Mouse (Mus musculus) embryonic facial prominence, embryonic 15.5 days (tissue): ENCODE measurements around the gene Adssl1. TPM values are rescaled to one million over a fixed set of nuclear protein-coding genes. Genes with fewer than 3 reads are reported as not detected.

Experiments used
- ATAC-seq: fragments of 200-750 bp; cut with Nextera tagmentation; 2 replicates; pipeline ENCODE4 v1.8.0; 2017; ENCODE audit warnings: low read depth, moderate TSS enrichment; ENCODE audit not compliant: insufficient number of reproducible peaks, low FRiP score, low TSS enrichment
- H3K27ac ChIP-seq: fragments of 300-500 bp; sonication (generic); replicated peaks from 2 replicates; pipeline ENCODE4 v1.5.1; 2015; ENCODE audit warnings: mild to moderate bottlenecking, inconsistent platforms
- H3K27me3 ChIP-seq: fragments of 300-500 bp; sonication (generic); 2 replicates; pipeline ENCODE4 v1.6.1; 2015; ENCODE audit warnings: inconsistent platforms
- H3K36me3 ChIP-seq: fragments of 300-500 bp; sonication (generic); 2 replicates; pipeline ENCODE4 v1.6.1; 2015; ENCODE audit warnings: mild to moderate bottlenecking, inconsistent platforms
- H3K4me1 ChIP-seq: fragments of 300-500 bp; sonication (generic); 2 replicates; pipeline ENCODE4 v1.6.1; 2015; ENCODE audit warnings: inconsistent platforms
- H3K4me2 ChIP-seq: fragments of 300-500 bp; sonication (generic); replicated peaks from 2 replicates; pipeline ENCODE4 v1.6.1; 2015; ENCODE audit warnings: mild to moderate bottlenecking, inconsistent platforms
- H3K4me3 ChIP-seq: fragments of 300-500 bp; sonication (generic); replicated peaks from 2 replicates; pipeline ENCODE4 v1.5.1; 2015; ENCODE audit warnings: mild to moderate bottlenecking, inconsistent platforms
- H3K9ac ChIP-seq: fragments of 300-500 bp; sonication (generic); 2 replicates; pipeline ENCODE4 v1.6.1; 2015; ENCODE audit warnings: inconsistent platforms
- H3K9me3 ChIP-seq: fragments of 300-500 bp; sonication (generic); replicated peaks from 2 replicates; pipeline ENCODE4 v1.6.1; 2016; ENCODE audit warnings: inconsistent platforms
- WGBS: fragments of 180-500 bp; shearing (Covaris S2); methylation state at CpG from one replicate; pipeline ENCODE4 v1.1.7; 2015; 5-methylcytosine and 5-hydroxymethylcytosine counted together
- polyA plus RNA-seq: library from polyadenylated mRNA; unstranded; fragments of >200 nt; fragmentation: Nextera tagmentation; extraction: Ambion mirVana; gene quantifications from 2 replicates; pipeline ENCODE4 v1.2.1, GENCODE M21; 2015

Gene Adssl1
- polyA plus RNA-seq, 1 experiment from 2014 or later = 12.4 TPM

GRCm38 (mm10) chr12:112628197-112628596, 8.4 kb downstream of the Adssl1 start:
- H3K9ac ChIP-seq = no peak overlapping the region
- H3K27me3 ChIP-seq = no peaks in the 10 kb centered on the region
- H3K4me2 ChIP-seq = no peak overlapping the region
- no peak for ATAC-seq
- H3K4me3 ChIP-seq = no peak overlapping the region
- 76% methylated on average over 6 of the region's 6 CpGs for WGBS
- peaks cover 23% of the 10 kb centered on the region for H3K4me1 ChIP-seq
- no peaks in the 10 kb centered on the region for H3K36me3 ChIP-seq
- H3K27ac ChIP-seq = no peak overlapping the region
- H3K9me3 ChIP-seq = no peaks in the 10 kb centered on the region

- ATAC-seq = peak; percentile 36
- H3K27ac ChIP-seq = 0 out of 2 replicates have a peak overlapping the region, but pooled peaks have one; percentile 39
- no peaks in the 10 kb centered on the region for H3K27me3 ChIP-seq
- WGBS = 31% methylated on average over 19 of the region's 19 CpGs
- H3K9ac ChIP-seq = no peak overlapping the region
- peak overlapping the region; percentile 55 for H3K4me2 ChIP-seq
- no peaks in the 10 kb centered on the region for H3K9me3 ChIP-seq
- H3K4me1 ChIP-seq = peaks cover 23% of the 10 kb centered on the region
- no peaks in the 10 kb centered on the region for H3K36me3 ChIP-seq
- H3K4me3 ChIP-seq = peak overlapping the region; percentile 32
Measured at GRCm38 (mm10) chr12:112628928-112629721, 9.3 kb downstream of the Adssl1 start.

GRCm38 (mm10) chr12:112630029-112630428, 10.2 kb downstream of the Adssl1 start:
- no peak for ATAC-seq
- Histone ChIP-seq H3K27me3 (no peaks in the 10 kb centered on the region), H3K4me3 (no peak overlapping the region), H3K9ac (no peak overlapping the region), H3K27ac (no peak overlapping the region), H3K9me3 (no peaks in the 10 kb centered on the region), H3K4me1 (peaks cover 23% of the 10 kb centered on the region), H3K4me2 (no peak overlapping the region), H3K36me3 (no peaks in the 10 kb centered on the region)
- WGBS = 84% methylated on average over 12 of the region's 12 CpGs

GRCm38 (mm10) chr12:112630796-112631195, 11.0 kb downstream of the Adssl1 start:
- Histone ChIP-seq H3K27ac (no peak overlapping the region), H3K36me3 (no peaks in the 10 kb centered on the region), H3K4me3 (no peak overlapping the region), H3K9me3 (no peaks in the 10 kb centered on the region), H3K27me3 (no peaks in the 10 kb centered on the region), H3K9ac (no peak overlapping the region), H3K4me1 (peaks cover 23% of the 10 kb centered on the region), H3K4me2 (no peak overlapping the region)
- ATAC-seq = no peak
- 81% methylated on average over 5 of the region's 5 CpGs for WGBS

- WGBS = 39% methylated on average over 1 of the region's 1 CpGs
Measured at GRCm38 (mm10) chr12:112631472-112631871, 11.6 kb downstream of the Adssl1 start.

GRCm38 (mm10) chr12:112632084-112632777, 12.4 kb downstream of the Adssl1 start:
- WGBS = 80% methylated on average over 11 of the region's 11 CpGs
- H3K4me3 ChIP-seq = no peak overlapping the region

More at GRCm38 (mm10) chr12:112631472-112631871, 11.6 kb downstream of the Adssl1 start:
- no peak overlapping the region for H3K9ac ChIP-seq
- no peaks in the 10 kb centered on the region for H3K9me3 ChIP-seq
- no peaks in the 10 kb centered on the region for H3K36me3 ChIP-seq
- H3K27ac ChIP-seq = no peak overlapping the region
- no peaks in the 10 kb centered on the region for H3K27me3 ChIP-seq
- peaks cover 18% of the 10 kb centered on the region for H3K4me1 ChIP-seq
- ATAC-seq = no peak
- no peak overlapping the region for H3K4me2 ChIP-seq
- H3K4me3 ChIP-seq = no peak overlapping the region

GRCm38 (mm10) chr12:112632907-112633306, 13.1 kb downstream of the Adssl1 start:
- H3K4me3 ChIP-seq = no peak overlapping the region
- peaks cover 15% of the 10 kb centered on the region for H3K4me1 ChIP-seq
- H3K36me3 ChIP-seq = no peaks in the 10 kb centered on the region
- WGBS = 78% methylated on average over 5 of the region's 5 CpGs
- no peak for ATAC-seq
- H3K9ac ChIP-seq = no peak overlapping the region
- H3K4me2 ChIP-seq = no peak overlapping the region
- no peaks in the 10 kb centered on the region for H3K27me3 ChIP-seq
- no peak overlapping the region for H3K27ac ChIP-seq
- H3K9me3 ChIP-seq = no peaks in the 10 kb centered on the region

More at GRCm38 (mm10) chr12:112632084-112632777, 12.4 kb downstream of the Adssl1 start:
- Histone ChIP-seq H3K36me3 (no peaks in the 10 kb centered on the region), H3K9me3 (no peaks in the 10 kb centered on the region), H3K9ac (no peak overlapping the region), H3K4me2 (no peak overlapping the region), H3K4me1 (peaks cover 15% of the 10 kb centered on the region), H3K27ac (no peak overlapping the region), H3K27me3 (no peaks in the 10 kb centered on the region)
- no peak for ATAC-seq

- Histone ChIP-seq H3K9ac (no peak overlapping the region), H3K9me3 (no peaks in the 10 kb centered on the region), H3K4me3 (no peak overlapping the region), H3K4me2 (no peak overlapping the region), H3K36me3 (no peaks in the 10 kb centered on the region), H3K27me3 (no peaks in the 10 kb centered on the region), H3K4me1 (peaks cover 10% of the 10 kb centered on the region), H3K27ac (no peak overlapping the region)
- WGBS = 71% methylated on average over 9 of the region's 9 CpGs
- no peak for ATAC-seq
Measured at GRCm38 (mm10) chr12:112633686-112634085, 13.8 kb downstream of the Adssl1 start.

GRCm38 (mm10) chr12:112639526-112639925, 19.7 kb downstream of the Adssl1 start:
- Histone ChIP-seq H3K4me2 (no peak overlapping the region), H3K4me1 (no peaks in the 10 kb centered on the region), H3K27me3 (no peaks in the 10 kb centered on the region), H3K9me3 (no peaks in the 10 kb centered on the region), H3K4me3 (no peak overlapping the region), H3K36me3 (no peaks in the 10 kb centered on the region), H3K27ac (no peak overlapping the region), H3K9ac (no peak overlapping the region)
- no peak for ATAC-seq
- WGBS = 80% methylated on average over 10 of the region's 10 CpGs

- WGBS = 88% methylated on average over 6 of the region's 6 CpGs
- Histone ChIP-seq H3K4me3 (no peak overlapping the region), H3K4me1 (peaks cover 21% of the 10 kb centered on the region), H3K27ac (no peak overlapping the region), H3K9me3 (no peaks in the 10 kb centered on the region), H3K36me3 (peaks cover 10% of the 10 kb centered on the region), H3K9ac (no peak overlapping the region), H3K27me3 (no peaks in the 10 kb centered on the region), H3K4me2 (no peak overlapping the region)
- no peak for ATAC-seq
Measured at GRCm38 (mm10) chr12:112643126-112643525, 23.3 kb downstream of the Adssl1 start.

GRCm38 (mm10) chr12:112644180-112644854, 24.5 kb downstream of the Adssl1 start, which contains the start of gene Siva1:
TSS of gene Siva1 (plus strand) at chr12:112644679.
- under 1% methylated on average over 44 of the region's 46 CpGs for WGBS
- Histone ChIP-seq H3K27me3 (no peaks in the 10 kb centered on the region), H3K9me3 (no peaks in the 10 kb centered on the region), H3K4me1 (peaks cover 21% of the 10 kb centered on the region), H3K4me3 (peak within 1 kb of the TSS; percentile 76), H3K9ac (peak within 1 kb of the TSS; percentile 63), H3K27ac (peak within 1 kb of the TSS; percentile 95), H3K36me3 (peaks cover 22% of the 10 kb centered on the region), H3K4me2 (peak within 1 kb of the TSS; percentile 71)
- peak; percentile 98 for ATAC-seq
